Mouse (Mus musculus) erythroblast, embryonic 14.5 days (primary cell): ENCODE results near the gene Olfr878.

ENCODE experiments used
- GATA1 ChIP-seq: IDR thresholded peaks from 2 replicates; pipeline ENCODE4 v1.6.1; 2012; ENCODE audit warnings: low read length, inconsistent platforms, mixed read lengths
- TAL1 ChIP-seq: IDR thresholded peaks from 3 replicates; pipeline ENCODE4 v1.6.1; 2012; ENCODE audit warnings: low read length, inconsistent platforms, mixed read lengths

- no peak for TF ChIP-seq GATA1
- no peak for TF ChIP-seq TAL1
Observed at GRCm38 (mm10) chr9:37918018-37918417, 378 bp downstream of the Olfr878 start.
